Mouse (Mus musculus): ENCODE measurements around the gene Tmem270.

GRCm38 (mm10) chr5:134890601-134891054 is 15.9 kb downstream of the Tmem270 start:
- TF ChIP-seq CEBPB (IDR thresholded peaks at IDR 0.05; ENCODE audit: insufficient read depth, poor library complexity, severe bottlenecking) (no peak), POLR2A (IDR thresholded peaks at IDR 0.05; ENCODE audit: insufficient read length, low read depth) (no peak), MAX (IDR thresholded peaks at IDR 0.05; ENCODE audit: low read depth) (no peak), POLR2AphosphoS2 (IDR thresholded peaks at IDR 0.05; ENCODE audit: insufficient read length, low read depth) (no peak), MYOG (IDR thresholded peaks at IDR 0.05; ENCODE audit: control insufficient read depth in 1 of 3, insufficient read depth in 1 of 3, insufficient read length in 2 of 3, low read depth in 2 of 3) (no peak), REST (IDR thresholded peaks at IDR 0.05; ENCODE audit: insufficient read depth, insufficient read length) (no peak), SRF (IDR thresholded peaks at IDR 0.05; ENCODE audit: control insufficient read depth, insufficient read length, low read depth) (no peak), TCF12 (IDR thresholded peaks at IDR 0.05; ENCODE audit: insufficient read depth, poor library complexity, severe bottlenecking) (no peak), TCF3 (IDR thresholded peaks at IDR 0.05; ENCODE audit: insufficient read length, low read depth) (no peak), USF1 (IDR thresholded peaks at IDR 0.05; ENCODE audit: low read depth) (no peak)
